Mouse (Mus musculus) heart, postnatal 0 days (tissue): ENCODE results near the gene Bcl2l11.
"Not testable (repeated sequence)": the region's sequence is repeated elsewhere in the genome, so short reads cannot be mapped to it uniquely, and the experiment has no call there.

Experiments
- CTCF ChIP-seq: IDR thresholded peaks from 2 replicates; pipeline ENCODE4 v1.5.1; 2016; ENCODE audit warnings: antibody characterized with exemption, control low read depth, low read depth
- EP300 ChIP-seq: IDR thresholded peaks from 2 replicates; pipeline ENCODE4 v1.6.1; 2016; ENCODE audit warnings: antibody characterized with exemption, low read depth

- TF ChIP-seq CTCF, EP300: not testable (repeated sequence)
Observed at GRCm38 (mm10) chr2:128098118-128098517, 27.7 kb upstream of the Bcl2l11 start.
